Mouse (Mus musculus) heart, adult 9 months (tissue): ENCODE measurements around the gene Cdkl1.

Experiments
- DNase-seq, 2 experiments: peaks; one replicate each; pipeline ENCODE4 v3.0.0; 2022; ENCODE audit warnings: low spot score in 2 of 2

The Cdkl1 gene

DNA sequence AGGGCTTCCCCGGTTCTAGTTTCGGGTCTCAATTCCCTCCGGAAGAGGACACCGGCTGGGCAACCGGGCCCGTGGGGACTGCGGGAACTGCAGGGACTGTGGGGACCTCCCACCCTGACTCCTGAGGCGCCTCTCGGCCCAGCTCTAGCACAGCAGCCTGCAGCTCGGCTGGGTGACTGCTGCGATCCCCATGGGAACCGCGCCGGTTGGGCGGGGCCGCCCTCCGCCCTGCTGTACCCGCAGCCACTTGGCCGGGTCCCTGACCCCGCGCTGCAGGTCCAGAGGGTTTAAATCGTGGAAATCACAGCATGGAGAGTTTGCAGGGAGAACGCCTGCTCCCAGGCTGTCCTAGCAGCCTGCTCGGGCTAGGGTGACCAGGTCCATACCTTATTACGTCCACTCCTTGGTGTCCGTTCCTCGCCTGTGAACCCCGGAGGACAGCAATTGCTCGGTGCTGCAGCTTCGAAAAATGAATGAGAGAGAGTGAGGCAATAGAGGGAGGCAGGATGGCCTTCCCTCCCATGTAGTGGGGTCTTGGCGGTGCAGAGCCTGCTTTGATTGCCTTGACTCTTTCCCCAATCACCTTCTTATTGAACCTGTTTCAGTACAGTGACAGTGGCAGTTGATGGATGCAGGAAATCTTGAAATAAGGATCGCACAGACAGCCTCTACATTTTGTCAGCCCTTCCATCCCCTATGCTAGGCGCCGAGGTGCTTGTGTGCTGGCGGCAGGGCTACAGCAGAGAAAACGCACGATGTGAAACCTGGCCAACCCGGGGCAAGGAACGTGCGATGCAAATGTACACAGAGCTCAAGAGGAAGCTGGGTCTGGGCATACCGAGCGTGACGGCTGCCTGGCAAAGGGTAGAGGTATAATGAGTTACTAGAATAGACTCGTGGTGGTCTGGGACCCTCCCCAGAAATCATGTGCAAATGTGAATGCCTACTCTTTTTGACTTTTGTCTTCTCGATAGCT is at the start of gene Cdkl1:
Gene Cdkl1, minus strand, starts transcription at position 738 of the 976 bp plus-strand sequence.
- DNase-seq, result peak; percentile 44 to 46

- no peak for DNase-seq
These were observed 47.3 kb upstream of the Cdkl1 start for GRCm38 (mm10) chr12:69838376-69838775.

DNA sequence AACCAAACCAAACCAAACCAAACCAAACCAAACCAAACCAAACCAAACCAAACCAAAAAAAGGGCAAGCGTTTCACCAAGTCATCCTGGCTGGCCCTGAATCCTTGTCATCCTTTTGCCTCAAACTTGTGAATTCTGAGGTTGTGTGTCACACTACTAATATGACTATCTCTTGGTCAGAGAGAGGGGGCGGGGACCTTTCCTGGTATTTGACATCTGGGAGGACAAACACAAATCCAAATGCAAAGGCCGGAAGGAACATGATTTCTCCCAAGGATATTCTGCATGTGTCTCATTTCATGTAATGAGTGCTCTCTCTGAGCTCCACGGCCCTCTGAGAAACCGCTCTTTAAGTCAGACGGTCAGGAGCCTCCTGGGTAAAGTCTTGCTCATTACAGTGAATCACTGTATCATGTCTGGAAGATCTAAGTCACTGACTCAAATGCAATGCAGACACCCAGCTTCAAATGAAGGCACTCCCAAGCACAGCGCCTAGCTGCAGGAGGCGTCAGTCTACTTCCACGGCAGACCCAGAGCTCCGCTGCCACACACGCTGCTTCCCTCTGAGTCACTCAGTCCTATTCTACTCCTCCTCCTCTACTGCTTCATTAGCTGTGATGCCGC is 43.0 kb upstream of the Cdkl1 start:
- no peak for DNase-seq

- DNase-seq, result no peak
These were observed 40.3 kb upstream of the Cdkl1 start for GRCm38 (mm10) chr12:69831239-69831910.

DNA sequence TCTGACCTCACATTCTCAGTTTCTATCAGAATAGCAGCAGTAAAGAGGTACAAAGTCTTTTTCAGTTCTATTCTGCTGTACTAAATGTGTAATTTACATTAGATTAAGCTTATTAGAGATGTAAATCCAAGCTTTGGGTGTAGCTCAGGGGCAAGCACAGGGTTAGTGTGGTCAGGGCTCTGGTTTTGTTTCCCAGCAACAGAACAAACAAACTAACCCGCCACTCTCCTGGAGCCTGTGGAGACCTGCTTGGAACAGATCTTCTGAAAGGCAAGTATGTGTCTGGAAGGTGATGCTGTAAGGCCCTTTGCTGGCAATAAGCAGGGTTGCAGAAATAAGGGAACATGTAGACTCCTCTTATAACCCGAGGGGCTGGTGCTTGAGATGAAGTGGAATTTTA is 37.1 kb upstream of the Cdkl1 start:
- DNase-seq, result no peak

DNA sequence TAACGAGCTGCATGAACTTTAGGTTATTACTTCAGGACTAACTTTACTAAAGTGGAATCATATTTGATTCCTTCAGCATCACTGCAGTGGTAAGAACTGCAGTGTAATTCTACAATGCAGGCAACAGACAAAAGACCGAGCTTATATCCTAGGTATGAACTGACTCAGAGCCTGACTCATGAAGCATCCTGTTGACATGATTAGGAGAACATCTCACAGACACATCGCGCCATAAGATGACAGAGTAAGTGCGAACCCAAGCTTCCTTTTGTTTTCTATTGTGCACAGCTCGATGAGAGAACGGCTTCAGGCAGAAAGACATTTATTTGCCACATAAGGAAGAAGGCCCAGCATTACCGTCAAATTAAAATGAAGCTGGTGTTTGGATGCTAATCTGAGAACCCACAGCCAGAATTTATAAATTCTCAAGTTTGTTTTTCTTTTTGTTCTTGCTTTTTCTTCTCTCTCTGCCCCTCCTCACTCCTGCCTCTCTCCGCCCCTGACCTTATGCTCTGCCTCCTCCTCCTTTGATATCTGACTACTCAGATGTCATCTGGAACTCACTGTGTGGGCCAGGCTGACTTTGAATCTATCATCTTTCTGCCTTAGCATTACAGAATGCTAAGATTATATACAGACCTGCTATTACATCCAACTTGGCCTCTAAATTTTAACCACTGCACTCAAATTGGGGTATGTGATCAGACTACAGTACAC is 34.0 kb upstream of the Cdkl1 start:
- DNase-seq, result no peak

GRCm38 (mm10) chr12:69814272-69814671 is 23.2 kb upstream of the Cdkl1 start:
- peak; percentile 54 to 57 for DNase-seq

GRCm38 (mm10) chr12:69813596-69813995 is 22.5 kb upstream of the Cdkl1 start:
- DNase-seq, result no peak

- no peak for DNase-seq
These were observed 21.9 kb upstream of the Cdkl1 start for GRCm38 (mm10) chr12:69812986-69813385.

- DNase-seq, result no peak
These were observed 20.9 kb upstream of the Cdkl1 start for GRCm38 (mm10) chr12:69811976-69812375.

DNA sequence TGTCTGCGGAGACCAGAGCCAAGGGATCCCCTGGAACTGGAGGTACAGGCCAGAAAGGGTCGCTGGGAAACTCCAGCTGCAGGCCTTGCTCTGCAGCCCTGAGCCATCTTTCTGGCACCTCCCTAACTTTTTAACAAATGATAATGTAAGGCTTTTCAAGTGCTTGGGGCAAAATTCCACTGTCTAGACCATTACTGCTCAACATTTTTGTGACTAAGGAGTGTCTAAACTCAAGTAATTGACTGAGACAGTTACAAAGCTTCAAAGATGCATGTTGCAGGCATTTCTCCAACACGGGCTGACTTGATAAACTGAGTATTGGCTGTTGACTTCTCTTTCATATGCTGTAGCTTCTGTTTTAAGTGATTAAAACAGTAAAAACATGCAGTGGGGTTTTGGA is 18.4 kb upstream of the Cdkl1 start:
- DNase-seq, result no peak

DNA sequence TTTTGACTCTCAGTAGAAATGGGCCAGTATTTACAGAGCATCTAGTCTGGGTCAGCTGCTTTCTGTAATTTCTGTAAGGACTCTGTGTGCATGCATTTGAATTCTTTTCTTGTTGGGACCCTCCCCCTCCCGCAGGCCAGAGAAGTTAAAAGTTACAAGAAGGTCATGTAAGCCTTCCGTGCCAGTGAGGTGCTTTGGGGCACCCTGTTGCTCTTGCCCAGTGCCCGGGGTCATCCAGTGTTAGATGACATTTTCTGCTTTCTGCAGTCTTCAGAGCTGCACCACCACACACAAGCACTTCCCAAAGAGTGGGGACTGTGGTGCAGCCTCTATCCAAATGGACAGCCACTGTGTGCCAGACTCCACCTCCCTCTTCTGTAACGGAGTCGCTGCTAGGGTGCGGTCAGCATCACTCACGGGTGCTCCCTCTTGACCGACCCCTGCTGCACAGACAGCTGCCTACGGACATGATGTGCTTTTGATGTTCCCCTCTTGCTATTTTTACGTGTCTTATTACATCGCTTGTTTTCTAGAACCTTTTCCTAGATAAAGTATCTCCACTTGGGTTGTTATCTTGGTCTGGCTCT is 16.4 kb upstream of the Cdkl1 start:
- no peak for DNase-seq

DNA sequence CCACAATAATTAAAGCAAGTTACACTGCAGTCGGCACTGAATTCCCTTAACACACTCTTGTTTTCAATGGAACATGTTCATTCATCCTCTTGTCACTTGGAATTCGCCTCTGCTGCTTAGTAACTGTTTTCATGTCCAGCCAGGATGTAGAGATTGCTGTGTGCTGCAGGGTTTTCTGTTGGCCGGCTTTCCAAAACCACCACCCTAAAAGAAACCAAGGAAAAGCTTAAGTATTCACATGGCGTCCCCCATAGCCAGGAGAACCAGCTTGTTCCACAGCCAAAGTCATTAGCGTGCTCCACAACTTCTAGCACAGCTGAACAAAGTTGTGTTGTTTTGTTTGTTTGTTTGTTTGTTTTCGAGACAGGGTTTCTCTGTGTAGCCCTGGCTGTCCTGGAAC is 14.1 kb upstream of the Cdkl1 start:
- DNase-seq, result no peak

DNA sequence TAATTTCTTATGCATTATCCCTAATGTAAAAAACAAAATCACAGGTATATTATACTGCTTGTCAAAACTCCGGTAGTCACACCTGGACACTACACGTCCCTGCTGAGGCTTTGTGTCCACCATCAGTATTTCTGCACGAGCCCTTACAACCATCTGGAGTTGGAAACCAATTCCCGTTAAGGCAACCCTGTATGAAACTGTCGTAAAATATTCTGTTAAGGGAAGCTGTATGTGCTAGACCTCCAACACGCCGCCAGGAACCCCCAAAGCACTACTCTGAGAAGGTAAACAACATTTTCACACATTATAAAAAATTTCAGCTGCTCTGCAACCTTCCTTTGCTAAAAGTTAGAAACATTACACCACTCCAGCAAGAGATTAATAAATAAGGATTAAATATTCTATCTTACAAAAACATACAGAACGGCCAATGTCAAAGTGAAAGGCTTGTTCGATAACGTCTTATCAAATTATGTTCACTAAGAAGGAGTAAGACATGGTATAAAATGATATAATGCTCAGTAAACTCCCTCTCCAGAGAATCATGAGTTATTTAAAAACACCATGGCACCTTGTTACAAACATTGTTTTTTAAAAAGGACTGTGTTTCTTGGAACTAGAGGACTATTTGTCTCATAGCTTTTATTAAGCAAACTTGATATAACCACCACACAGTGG is 13.5 kb upstream of the Cdkl1 start:
- no peak for DNase-seq

- DNase-seq, result no peak
These were observed 12.1 kb upstream of the Cdkl1 start for GRCm38 (mm10) chr12:69803196-69803595.

GRCm38 (mm10) chr12:69800586-69800985 is 9.5 kb upstream of the Cdkl1 start:
- DNase-seq, result no peak

GRCm38 (mm10) chr12:69796311-69796710 is 5.2 kb upstream of the Cdkl1 start:
- DNase-seq, result no peak

DNA sequence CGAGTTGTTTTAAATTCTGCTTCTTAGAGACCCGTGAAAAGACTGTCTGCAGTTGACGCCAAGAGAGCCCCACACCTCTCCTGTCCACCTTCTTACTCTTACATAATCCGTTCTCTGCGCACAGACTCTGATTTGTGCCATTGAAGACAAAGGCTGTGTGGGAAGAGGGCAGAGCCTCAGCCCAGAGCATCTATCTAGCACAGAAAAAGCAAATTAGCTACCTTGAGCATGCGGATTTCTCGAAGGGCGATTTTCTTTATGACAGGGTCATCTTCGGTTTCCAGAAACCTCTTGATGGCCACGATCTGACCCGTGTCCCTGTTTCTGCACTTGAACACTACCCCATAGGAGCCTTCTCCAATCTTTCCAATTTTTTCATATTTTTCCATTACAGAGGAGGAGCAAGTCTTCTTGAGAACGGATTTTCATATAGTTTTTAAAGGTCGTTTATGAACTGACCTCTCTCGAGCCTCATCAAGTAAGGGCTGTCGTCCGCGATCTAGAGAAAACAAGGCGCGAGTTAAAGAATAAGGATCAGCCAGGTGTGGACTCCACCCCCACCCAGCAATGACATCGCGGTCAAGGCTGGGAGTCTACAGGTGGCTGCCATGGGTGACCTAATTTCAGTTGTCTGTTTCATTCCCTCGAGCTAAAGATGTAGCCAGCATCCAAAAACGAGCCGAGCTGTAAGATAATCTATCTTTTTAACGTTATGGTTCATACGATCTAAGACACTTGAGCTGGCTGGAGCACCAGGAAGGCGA is 1.1 kb downstream of the Cdkl1 start:
- no peak for DNase-seq

DNA sequence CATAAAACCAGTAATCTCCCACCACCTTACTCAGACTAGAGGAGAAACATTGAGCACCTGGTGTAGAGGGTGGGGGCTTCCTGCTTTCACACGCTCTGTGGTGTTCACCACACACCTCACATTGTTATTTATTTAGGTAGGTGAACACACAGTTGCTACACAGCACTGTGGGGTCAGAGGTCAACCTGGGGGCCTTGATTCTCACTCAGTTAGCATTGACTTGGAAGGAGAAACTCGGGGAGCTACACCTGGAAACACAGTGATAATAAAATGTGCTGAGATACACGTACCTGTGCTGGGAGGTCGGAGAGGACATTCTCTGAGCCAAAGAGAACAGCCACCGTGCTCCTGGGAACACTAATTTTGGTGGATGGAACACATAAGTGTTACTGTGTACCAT is 2.7 kb downstream of the Cdkl1 start:
- DNase-seq, result no peak

GRCm38 (mm10) chr12:69785471-69785870 is 5.6 kb downstream of the Cdkl1 start:
- no peak for DNase-seq
